ENCODE assay signal across 8 mouse cellular contexts in genomic region chr8:19975237-19975636, GRCm38 (mm10).
DNase-seq lines count a peak whose midpoint lies in the region.
"Not testable (repeated sequence)": the region's sequence is repeated elsewhere in the genome, so short reads cannot be mapped to it uniquely, and the experiment has no call there.

No protein-coding gene starts in this region.

- DNase-seq in R1 (ENCODE audit: low read depth, low spot score) (peak; percentile 58), ZHBTc4 (ENCODE audit: low read depth, low spot score) (peak; percentile 42)
- peak; percentile 2 for DNase-seq in gastrocnemius, postnatal 14 days
- DNase-seq in heart, adult 11 months = peak; percentile 52
- DNase-seq in kidney, postnatal 10 days = peak; percentile 4
- DNase-seq in kidney, postnatal 25 days = peak; percentile 2 to 28
- DNase-seq in lung, postnatal 10 days = peak; percentile 1
- DNase-seq in testis, postnatal 10 days (ENCODE audit: low spot score) = peak; percentile 34

- intact Hi-C loops in gastrocnemius, postnatal 14 days (cut with DNase I; ENCODE audit: low total_unique reads) = not testable (repeated sequence)

Comparison
In these comparisons a context has a peak if more than half of its experiments do, and no peak if none do; other contexts are left out.
1. Peak in every context shown above with its lines: DNase-seq.
2. DNase-seq: peak in every context shown above with its lines; median percentile 58 in R1; 52 in heart, adult 11 months; 42 in ZHBTc4; 34 in testis, postnatal 10 days; 15 in kidney, postnatal 25 days; 4 in kidney, postnatal 10 days; 2 in gastrocnemius, postnatal 14 days; 1 in lung, postnatal 10 days.